Mouse (Mus musculus) heart, adult 18-20 months (tissue): ENCODE results near the gene Saxo1. TPM values are rescaled to one million over a fixed set of nuclear protein-coding genes. Genes with fewer than 3 reads are reported as not detected.

Source experiments
- DNase-seq, 2 experiments: peaks; one replicate each; pipeline ENCODE4 v3.0.0; 2021 to 2022; ENCODE audit warnings: mixed read lengths in 1 of 2
- long read RNA-seq, 2 experiments: library from polyadenylated mRNA; stranded (forward); transcript quantifications; one replicate each; pipeline ENCODE4 v2.0.0; 2021
- total RNA-seq, 2 experiments: library from RNA; stranded (reverse); gene quantifications; 2 replicates each; pipeline ENCODE4 v1.2.3; 2021

Gene Saxo1
- not detected for total RNA-seq
- long read RNA-seq, experiment 1 = 0 reads
- long read RNA-seq, experiment 2 = 0 reads

DNA sequence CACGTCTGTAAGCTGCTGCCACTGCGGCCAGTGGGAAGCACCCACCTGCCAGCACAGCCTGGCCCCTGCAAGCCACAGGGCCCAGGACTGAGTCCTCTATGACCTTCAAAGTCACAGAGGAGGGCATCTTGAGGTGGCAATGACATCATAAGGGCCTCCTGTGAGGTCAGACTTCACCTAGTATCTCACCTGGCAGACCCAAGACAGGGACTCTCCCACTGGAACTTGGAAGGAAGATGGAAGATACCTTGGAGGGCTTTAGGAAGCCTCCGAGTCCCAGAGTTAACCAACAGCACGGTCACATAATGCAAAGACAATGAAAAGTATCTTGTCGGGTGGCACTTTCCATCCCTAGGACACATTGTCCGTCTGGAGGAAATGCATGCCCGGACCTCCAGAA, at the start of gene Saxo1:
Saxo1 (minus strand) TSS at position 101 of the 400 bp plus-strand sequence.
- no peak for DNase-seq

DNA sequence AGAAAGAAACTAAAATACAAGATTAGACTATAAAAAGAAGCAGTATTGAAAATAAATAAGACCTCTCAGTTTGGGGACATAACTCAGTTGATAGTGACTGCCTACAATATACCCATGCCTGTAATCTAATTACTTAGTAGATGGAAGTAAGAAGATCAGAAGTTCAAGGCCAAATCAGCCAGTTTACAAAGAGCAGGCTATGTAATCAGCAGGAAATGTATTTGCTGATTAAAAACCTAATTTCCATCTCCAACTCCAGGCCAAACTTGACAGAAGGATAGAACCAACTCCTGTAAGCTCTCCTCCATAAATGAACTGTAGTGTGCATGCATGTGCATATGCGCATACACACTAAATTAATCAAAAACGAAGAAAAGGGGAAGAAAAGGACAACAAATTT, 33.2 kb upstream of the Saxo1 start:
- DNase-seq = no peak

DNA sequence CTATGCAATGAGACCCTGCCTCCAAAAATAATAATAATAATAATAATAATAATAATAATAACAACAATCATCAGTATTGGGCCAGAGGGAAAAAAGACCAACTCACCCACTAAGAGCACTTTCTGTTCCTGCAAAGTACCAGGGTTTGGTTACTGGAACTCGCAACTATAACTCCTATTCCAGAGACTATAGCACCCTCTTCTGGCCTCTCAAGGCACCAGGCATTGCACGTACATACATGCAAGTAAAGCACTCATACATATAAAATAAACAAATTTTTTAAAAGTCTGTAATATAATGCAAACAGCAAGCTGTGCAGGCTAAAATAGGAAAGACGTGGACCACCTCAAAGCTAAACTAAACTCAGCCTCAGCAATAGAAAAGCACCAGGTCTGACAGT, 30.1 kb upstream of the Saxo1 start:
- DNase-seq = no peak

DNA sequence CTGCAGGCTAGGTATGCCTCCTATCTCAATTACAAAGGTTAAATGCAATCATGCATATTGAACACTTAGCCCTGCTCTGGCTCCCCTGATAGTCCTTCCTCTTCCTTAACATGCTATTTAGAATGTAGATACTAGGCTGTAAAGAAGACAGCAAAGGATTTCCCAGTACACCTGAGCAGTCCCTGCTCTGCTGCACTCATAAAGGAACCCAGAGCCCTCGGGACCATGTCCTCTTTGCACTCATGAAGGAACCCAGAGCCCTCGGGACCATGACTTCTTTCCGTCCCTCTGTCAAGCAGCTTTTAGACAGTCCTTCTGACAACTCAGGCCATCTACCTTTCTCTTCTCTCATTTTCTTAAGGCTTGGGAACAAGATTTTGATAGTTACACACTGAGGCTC, 22.5 kb upstream of the Saxo1 start:
- no peak for DNase-seq

DNA sequence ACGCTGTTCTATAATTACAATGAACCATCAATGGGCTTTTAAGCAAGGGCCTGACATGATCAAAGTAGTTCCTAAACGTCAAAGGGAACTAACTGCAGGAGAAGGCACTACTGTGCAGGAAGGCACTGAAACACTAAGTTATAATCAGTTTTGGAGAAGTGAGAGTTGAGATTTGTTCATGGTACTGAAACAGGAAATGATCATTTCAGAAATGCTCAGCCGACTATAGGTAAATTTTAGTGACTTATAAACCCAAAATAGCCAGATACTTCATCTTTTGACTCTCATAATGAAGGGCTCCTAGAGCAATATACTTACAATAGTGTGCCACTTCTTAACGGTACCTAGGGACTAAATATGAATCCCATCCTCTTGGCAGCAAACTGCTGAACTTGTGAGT, 21.9 kb upstream of the Saxo1 start:
- peak in 1 of 2 experiments; percentile 7 for DNase-seq

DNA sequence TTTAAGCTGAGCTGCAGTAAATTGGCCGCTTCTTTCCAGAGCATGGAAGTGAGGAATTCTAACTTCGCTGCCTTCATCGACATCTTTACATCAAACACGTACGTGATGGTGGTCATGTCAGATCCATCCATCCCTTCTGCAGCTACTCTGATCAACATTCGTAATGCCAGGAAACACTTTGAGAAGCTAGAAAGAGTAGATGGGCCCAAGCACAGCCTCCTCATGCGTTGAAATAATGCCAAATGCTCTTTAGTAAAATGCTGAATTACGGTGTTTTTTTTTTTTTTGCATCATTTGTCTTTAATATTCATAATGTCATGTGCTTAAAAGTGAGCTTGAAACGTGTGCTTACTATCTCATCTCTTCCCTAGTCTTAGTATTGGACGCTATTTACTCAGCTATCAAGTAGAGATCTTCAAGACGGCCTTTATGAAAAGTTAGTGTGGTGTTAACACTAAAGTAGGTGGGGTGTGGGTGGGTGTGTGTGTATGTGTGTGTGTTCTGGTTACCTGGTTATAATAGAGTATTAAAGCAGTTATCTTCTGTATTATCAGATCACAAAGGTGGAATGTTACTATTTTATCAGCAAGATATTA, 18.6 kb upstream of the Saxo1 start:
- DNase-seq = no peak

DNA sequence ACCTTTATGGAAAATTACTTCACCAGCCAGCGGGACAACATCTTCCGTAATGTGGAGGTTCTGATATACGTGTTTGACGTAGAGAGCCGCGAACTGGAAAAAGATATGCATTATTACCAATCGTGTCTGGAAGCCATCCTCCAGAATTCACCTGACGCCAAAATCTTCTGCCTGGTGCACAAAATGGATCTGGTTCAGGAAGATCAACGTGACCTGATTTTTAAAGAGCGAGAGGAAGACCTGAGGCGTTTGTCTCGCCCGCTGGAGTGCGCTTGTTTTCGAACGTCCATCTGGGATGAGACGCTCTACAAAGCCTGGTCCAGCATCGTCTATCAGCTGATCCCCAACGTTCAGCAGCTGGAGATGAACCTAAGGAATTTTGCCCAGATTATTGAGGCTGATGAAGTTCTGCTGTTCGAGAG, 18.0 kb upstream of the Saxo1 start:
- no peak for DNase-seq

DNA sequence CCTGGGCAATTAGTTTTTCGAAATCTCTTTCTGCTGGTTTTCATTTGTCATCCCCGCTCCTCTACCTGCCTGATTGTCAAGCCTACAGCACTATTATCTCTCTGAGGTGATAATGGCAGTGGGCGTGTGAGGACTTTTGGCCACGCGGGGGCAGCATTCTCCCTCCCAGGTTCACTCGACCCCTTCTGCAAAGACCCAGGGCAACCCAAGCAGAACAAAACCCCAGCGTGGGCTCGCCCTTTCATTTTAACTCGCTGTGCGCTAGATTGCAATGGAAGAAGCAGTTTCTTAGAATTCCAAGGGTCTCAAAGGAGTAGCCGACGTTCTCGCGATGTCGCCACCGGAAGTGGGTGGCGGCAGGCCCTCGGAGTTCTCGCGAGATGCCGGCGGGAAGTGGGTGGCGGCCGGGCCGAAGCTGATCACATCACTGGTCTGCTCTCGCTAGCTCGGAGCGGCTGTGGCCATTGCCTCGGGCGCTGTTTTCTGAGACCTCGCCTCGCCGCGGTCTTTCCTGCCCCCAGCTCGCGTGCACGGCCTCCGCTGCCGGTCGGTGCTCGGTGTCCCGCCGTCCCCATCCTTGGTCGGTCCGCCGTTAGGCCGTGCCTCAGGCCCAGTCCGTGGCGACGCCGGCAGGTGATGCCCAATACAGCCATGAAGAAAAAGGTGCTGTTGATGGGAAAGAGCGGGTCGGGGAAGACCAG, 17.3 kb upstream of the Saxo1 start, which contains the start of gene Rraga:
Rraga (plus strand) TSS at position 386 of the 701 bp plus-strand sequence.
- peak; percentile 96 to 98 for DNase-seq

DNA sequence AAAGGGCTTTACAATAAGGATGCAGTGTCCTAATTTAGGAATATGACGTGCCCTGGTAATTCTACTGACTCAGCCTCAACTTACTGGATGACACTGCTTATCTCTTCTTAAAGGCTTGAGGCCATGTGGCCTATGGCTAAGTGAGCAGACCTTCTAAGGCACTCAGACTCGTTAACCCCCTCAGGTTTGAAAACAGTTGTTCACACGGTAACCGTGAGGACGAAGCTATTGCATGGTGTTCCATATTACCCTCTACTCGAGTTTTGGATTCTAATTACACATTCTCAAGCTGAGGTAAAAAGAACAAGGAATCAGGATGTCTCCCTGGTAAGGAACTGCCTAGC, 16.8 kb upstream of the Saxo1 start:
- DNase-seq = no peak

DNA sequence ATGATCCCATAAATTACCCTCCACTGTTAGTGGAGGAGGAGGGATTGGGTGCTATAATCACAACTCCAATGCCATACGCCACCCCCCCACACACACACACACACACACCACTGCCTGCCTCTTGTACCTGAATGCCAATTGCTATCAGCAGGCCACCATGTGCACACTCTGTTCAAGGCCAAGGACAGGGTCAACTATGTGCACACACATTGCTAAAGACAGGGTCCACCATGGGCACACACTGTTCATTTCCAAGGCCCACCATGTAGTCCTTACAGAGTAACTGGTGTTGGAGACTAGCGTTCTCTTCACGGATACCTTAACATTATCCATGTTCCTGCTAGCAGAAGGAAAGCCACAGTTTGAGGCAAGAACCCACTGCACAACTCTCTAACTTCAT, 2.9 kb upstream of the Saxo1 start:
- DNase-seq = no peak

DNA sequence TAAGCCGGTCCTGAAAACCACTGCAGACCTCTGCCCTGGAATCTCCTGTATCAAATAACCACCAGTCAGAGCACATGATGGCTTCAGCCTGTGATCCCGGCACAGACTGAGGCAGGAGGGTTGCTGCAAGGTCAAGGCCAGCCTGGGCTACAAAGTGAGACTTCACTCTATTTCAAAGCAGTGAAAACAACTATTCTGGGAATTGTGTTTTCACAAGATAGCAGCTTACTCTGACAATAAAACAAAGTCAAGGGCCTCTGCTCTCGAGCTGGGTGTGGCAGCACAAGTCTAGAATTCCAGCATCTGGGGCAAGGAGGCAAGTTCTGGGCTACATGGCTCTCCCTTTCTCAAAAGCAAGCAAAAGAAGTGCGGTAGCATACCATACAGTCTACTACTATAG, 878 bp upstream of the Saxo1 start:
- no peak for DNase-seq

DNA sequence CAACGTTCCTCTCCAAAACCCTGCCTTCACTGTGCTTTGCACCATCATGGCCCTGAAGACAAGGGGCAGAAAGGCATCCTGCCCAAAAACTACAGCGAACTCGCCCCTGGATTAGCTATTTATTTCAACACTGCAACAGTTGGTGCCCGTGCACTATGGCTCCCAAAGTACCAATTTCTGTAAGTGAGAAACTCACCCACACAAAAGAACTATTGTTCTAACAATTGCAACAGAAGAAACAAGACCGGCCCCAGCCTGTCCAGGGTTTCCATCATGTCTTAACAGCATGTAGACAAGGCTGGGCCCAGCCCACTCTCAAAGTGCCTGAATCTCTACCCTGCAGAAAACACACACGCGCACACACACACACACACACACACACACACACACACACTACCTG, 757 bp downstream of the Saxo1 start:
- no peak for DNase-seq

DNA sequence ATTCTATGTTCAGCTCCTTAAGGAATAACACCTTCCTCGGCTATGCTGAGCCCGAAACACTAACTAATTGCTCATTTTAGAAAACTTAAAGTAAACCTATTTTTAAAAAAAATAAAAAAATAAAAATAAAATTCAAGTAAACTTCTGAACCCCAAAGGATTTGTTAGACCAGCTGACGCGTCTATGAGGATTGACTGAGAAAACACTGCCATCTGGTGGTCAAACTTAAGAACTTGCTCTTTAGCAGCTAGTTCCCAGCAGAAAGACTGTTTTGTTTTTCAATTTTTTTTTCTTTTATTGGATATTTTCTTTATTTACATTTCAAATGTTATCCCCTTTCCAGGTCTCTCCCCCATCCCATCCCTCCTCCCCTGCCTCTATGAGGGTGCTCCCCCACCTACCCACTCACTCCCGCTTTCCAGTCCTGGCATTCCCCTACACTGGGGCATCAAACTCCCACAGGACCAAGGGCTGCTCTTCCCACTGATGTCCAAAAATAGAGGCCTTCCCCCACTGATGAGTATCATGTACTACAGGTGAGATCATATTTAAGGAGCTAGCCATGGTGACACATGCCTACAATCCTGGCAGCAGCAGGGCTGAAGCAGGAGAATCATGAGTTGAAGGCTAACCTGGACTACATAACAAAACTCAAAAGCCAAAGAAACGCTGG, 3.0 kb downstream of the Saxo1 start:
- DNase-seq = peak; percentile 18 to 36

DNA sequence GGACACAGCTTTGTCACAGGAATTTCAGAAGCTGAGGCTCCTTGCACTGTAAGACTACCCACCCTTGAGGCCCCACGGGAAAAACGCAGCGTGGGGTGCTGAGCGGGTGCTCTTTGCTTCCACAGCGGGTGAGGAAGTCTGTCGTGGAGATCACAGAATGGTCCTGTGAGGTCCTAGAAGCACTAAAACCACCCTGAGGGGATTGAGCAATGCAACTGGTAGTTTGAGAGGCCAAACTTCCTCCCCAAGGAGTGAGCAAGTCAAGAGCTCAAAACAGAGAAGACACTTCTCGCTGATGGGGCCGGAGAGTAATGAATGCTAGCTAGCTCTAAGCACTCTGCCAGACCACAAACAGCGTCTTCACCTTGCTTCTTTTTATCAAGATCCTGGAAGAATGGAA, 9.8 kb downstream of the Saxo1 start:
- DNase-seq = no peak

DNA sequence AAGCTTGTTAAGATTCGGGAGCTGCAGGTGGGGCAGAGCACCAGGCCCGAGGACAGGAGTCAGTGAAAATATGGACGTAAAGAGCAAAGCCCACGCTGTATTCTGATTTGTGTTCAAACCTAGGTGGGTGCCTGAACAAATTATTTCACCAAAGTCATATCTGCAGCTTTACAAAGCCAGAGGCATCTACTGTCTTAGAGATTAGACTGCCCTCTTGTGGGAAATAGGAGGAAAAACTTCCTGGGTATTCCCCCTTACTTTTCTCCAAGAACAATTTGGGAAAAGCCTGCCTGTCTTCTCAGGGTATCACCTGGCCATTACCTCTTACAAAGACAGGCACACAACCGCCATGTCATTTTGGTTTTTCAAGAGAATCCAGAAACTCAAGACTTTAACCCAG, 12.5 kb downstream of the Saxo1 start:
- DNase-seq = peak in 1 of 2 experiments; percentile 35

DNA sequence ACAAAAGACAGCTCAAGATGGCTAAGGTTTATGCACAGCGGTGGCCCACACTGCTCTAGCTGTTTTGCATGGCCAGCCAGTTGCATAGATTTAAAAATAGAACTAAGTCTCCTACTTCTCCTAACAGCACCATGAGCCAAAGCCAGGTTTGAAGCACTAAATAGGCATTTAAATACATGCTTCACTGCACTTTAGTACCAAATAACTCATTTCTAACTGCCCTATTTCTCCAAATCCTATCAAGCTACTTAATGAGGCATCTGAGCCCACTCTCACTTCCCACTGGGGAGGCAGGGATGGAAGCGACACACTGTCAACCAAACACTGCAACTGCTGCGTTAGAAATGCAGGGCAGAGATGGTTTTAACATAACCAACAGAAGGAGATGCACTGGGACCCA, 14.1 kb downstream of the Saxo1 start:
- no peak for DNase-seq

DNA sequence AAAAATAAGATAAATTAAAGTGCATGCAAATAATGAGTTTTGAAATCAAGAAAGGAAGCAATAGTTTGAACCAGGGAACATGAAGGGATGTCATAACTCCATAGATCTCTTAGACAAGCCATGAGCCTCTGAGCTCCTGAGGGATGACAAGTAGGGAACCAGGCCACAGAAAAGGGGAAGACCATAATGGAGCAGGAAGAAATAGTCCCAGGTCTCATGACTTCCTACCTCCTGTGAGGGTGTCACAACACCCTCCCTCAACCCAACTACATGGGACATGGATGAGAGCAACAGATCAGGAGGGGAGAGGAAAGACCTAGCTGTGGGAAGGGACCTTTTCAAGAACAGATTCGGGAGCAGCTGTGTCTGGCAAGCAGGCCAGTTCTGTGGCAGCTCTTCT, 16.6 kb downstream of the Saxo1 start:
- no peak for DNase-seq

DNA sequence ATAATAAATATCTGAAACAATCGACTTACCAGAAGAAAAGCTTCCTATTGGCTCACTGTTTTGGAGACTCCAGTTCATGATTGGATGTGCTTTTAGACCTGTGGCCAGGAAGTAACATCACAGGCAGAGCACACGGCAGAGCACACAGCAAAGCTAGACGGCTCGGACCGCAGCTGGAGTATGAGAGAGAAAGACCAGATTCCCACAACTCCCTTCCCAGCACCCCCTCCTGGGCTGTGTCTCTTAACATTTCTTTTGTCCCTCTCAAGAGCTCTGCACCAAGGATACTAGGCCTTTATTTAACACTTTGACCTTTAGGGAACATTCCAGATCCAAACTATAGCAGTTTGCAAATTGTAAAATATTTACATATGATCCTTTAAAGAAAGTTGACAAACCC, 19.2 kb downstream of the Saxo1 start:
- DNase-seq = no peak

DNA sequence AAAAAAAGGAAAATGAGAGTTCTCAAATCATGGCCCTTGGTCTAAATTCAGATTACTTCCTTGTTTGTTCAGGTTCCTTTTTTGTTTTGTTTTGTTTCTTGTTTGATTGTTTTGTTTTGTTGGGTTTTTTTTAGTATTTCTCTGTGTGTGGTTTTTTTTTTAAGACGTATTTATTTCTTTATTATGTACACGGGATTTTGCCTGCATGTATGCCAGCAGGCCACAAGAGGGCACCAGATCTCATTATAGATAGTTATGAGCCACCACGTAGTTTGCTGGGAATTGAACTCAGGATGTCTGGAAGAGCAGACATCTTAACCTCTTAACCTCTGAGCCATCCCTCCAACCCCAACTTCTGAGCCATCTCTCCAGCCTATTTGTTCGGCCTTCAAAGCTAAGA, 20.2 kb downstream of the Saxo1 start:
- peak; percentile 33 to 67 for DNase-seq

DNA sequence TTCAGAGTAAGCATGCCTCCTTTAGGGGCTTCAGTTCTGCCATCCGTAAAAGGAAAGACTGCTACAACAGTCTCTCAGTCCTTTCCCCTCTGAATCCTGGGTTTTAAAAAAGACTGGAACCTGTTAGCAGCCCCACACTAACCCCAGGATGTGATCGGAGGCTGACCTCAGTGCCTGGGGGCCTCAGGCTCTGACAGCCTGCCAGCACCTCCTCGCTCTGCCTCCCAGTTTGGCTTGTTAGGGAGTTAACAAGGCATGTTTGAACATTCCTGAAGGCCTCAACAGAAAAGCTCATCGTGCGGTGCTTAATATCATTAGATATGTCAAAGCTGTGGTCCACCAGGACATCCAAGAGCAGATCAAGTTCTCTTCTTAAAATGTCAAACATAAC, 24.0 kb downstream of the Saxo1 start:
- DNase-seq = no peak

DNA sequence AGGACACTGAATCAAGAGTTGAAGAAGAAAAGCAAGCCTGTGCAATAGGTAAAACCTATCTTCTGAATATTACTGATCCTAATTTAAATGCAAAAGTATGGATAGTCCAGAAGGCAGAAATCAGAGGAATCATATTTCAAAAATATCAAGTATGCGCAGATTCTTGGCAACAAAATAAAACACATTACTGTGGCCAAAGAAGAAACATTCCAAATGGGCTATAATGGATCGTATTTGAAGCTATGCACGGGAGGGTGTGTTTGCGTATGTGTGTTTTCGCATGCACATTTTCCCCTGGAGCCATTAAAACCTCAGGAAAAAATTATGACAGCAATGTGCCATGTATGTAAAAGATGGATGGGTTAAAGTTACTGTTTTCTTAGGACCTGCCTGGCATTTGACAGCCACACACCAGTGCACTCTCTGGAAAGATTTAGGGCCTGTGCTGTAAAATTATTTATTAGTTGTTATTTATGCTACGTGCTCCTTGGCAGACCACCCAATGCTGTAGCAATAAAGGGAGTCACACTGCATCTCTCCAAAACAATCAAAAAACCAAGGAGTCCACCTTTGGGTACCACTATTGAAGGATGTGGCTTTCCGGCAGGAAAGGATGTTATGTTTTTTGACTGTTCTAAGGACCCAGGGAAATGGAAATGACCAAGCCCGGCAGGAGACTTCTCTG, 24.6 kb downstream of the Saxo1 start:
- no peak for DNase-seq

DNA sequence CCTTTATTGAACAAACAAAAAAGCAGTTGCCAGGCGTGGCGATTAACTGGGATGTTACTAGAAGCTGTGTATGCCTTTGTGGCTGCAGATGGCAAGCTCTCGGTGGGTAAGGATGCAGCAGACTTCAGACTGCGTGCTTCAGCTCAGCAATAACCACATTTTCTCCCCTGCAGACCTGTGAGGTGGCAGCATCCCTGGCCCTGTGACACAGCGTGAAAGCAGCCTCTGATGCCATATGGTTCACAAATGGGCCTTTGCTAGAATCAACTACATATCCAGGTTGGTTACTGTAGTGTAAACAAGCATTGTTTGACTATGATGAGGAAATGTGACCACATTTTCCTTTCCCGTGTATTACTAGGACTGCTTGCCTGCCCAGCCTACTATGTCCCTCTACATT, 29.0 kb downstream of the Saxo1 start:
- DNase-seq = no peak
